Comparison of ENCODE assay signal across 14 mouse cellular contexts in genomic region chr3:30207886-30208285, GRCm38 (mm10).
DNase-seq lines count a peak whose midpoint lies in the region; ATAC-seq and TF ChIP-seq lines count a peak whose summit lies in the region.
"Had no signal": no experiment of that assay in that cellular context is flagged by ENCODE, and none has a peak within 500 bp of the region (broad histone marks: within the 10 kb centered on the region; RNA-seq: fewer than 3 reads in every experiment).

No protein-coding gene starts in this region.

- intact Hi-C loops in left cerebral cortex, postnatal 4 days (cut with DNase I), result no loop called here

- no peak for TF ChIP-seq CTCF in hindbrain, postnatal 0 days (IDR thresholded peaks at IDR 0.05; ENCODE audit: low read depth)

- peak; percentile 19 for DNase-seq in left cerebral cortex, postnatal 4 days
- DNase-seq in left cerebral cortex, adult 18-20 months (ENCODE audit: low spot score in 2 of 2), result no peak
- DNase-seq in embryonic facial prominence, embryonic 14.5 days (ENCODE audit: low spot score), result peak; percentile 29
- peak; percentile 60 for DNase-seq in hindbrain, postnatal 0 days (ENCODE audit: low spot score)
- DNase-seq in left cerebral cortex, adult 11 months (ENCODE audit: low spot score), result no peak
- DNase-seq in gastrocnemius, postnatal 25 days, result no peak
- DNase-seq: cerebellum, adult 11 months; forebrain, postnatal 0 days; layer of hippocampus, postnatal 36 days had no signal

- H3K4me3 ChIP-seq in embryonic facial prominence, embryonic 14.5 days (ENCODE audit: low read depth, low read length), result no peak overlapping the region
- H3K4me3 ChIP-seq in hindbrain, postnatal 0 days (ENCODE audit: low read length), result peak overlapping the region; percentile 14; the same call in 1 of the 2 replicates
- H3K4me3 ChIP-seq in neural tube, embryonic 15.5 days (replicated peaks), result no peak overlapping the region
- H3K4me3 ChIP-seq: embryonic facial prominence, embryonic 12.5 days; liver, embryonic 12.5 days had no signal

- H3K36me3 ChIP-seq in embryonic facial prominence, embryonic 14.5 days (ENCODE audit: control insufficient read depth, insufficient read depth, low read length), result no peaks in the 10 kb centered on the region
- H3K36me3 ChIP-seq in hindbrain, postnatal 0 days (ENCODE audit: insufficient read depth, low read length), result no peaks in the 10 kb centered on the region
- no peaks in the 10 kb centered on the region for H3K36me3 ChIP-seq in neural tube, embryonic 15.5 days
- H3K36me3 ChIP-seq: embryonic facial prominence, embryonic 12.5 days; liver, embryonic 12.5 days had no signal

- H3K9me3 ChIP-seq in embryonic facial prominence, embryonic 14.5 days (ENCODE audit: control insufficient read depth, low read length), result no peaks in the 10 kb centered on the region
- H3K9me3 ChIP-seq in hindbrain, postnatal 0 days (ENCODE audit: low read length), result no peaks in the 10 kb centered on the region
- H3K9me3 ChIP-seq in neural tube, embryonic 15.5 days (replicated peaks), result no peaks in the 10 kb centered on the region
- H3K9me3 ChIP-seq: embryonic facial prominence, embryonic 12.5 days; liver, embryonic 12.5 days had no signal

- H3K27me3 ChIP-seq in embryonic facial prominence, embryonic 14.5 days (replicated peaks; ENCODE audit: control insufficient read depth, insufficient read depth, low read length), result no peaks in the 10 kb centered on the region
- H3K27me3 ChIP-seq in hindbrain, postnatal 0 days (ENCODE audit: insufficient read depth, low read length), result no peaks in the 10 kb centered on the region
- H3K27me3 ChIP-seq in neural tube, embryonic 15.5 days (replicated peaks), result no peaks in the 10 kb centered on the region; the same call in 1 of the 2 replicates
- H3K27me3 ChIP-seq: embryonic facial prominence, embryonic 12.5 days; liver, embryonic 12.5 days had no signal

- ATAC-seq in embryonic facial prominence, embryonic 14.5 days (ENCODE audit: low read depth), result no peak
- peak; percentile 63 for ATAC-seq in hindbrain, postnatal 0 days
- peak; percentile 60; the same call in 1 of the 2 replicates for ATAC-seq in neural tube, embryonic 15.5 days (ENCODE audit: low FRiP score)
- ATAC-seq: liver, embryonic 12.5 days had no signal

- no peak overlapping the region for H3K27ac ChIP-seq in embryonic facial prominence, embryonic 14.5 days (replicated peaks; ENCODE audit: low read depth, low read length)
- peak overlapping the region; percentile 62; the same call in 1 of the 2 replicates for H3K27ac ChIP-seq in hindbrain, postnatal 0 days
- H3K27ac ChIP-seq in neural tube, embryonic 15.5 days (replicated peaks), result peak overlapping the region; percentile 41; the same call in 1 of the 2 replicates
- H3K27ac ChIP-seq: embryonic facial prominence, embryonic 12.5 days; kidney, postnatal 0 days; liver, embryonic 12.5 days; stomach, postnatal 0 days had no signal

- WGBS in embryonic facial prominence, embryonic 14.5 days, result 36% methylated on average over 8 of the region's 8 CpGs
- WGBS in hindbrain, postnatal 0 days, result 16% methylated on average over 8 of the region's 8 CpGs
- WGBS in neural tube, embryonic 15.5 days, result 33% methylated on average over 8 of the region's 8 CpGs

- H3K9ac ChIP-seq in embryonic facial prominence, embryonic 14.5 days (ENCODE audit: low read depth, low read length), result no peak overlapping the region
- H3K9ac ChIP-seq in hindbrain, postnatal 0 days (replicated peaks; ENCODE audit: low read length), result no peak overlapping the region
- H3K9ac ChIP-seq in neural tube, embryonic 15.5 days (replicated peaks), result no peak overlapping the region
- H3K9ac ChIP-seq: embryonic facial prominence, embryonic 12.5 days; forebrain, postnatal 0 days; liver, embryonic 12.5 days had no signal

- H3K4me1 ChIP-seq in embryonic facial prominence, embryonic 14.5 days (ENCODE audit: control insufficient read depth, insufficient read depth, low read length), result no peaks in the 10 kb centered on the region
- no peaks in the 10 kb centered on the region for H3K4me1 ChIP-seq in hindbrain, postnatal 0 days (ENCODE audit: insufficient read depth, low read length)
- H3K4me1 ChIP-seq in neural tube, embryonic 15.5 days, result peaks cover 9% of the 10 kb centered on the region
- H3K4me1 ChIP-seq: liver, embryonic 12.5 days had no signal

- H3K4me2 ChIP-seq in embryonic facial prominence, embryonic 14.5 days (ENCODE audit: low read depth, low read length), result no peak overlapping the region
- peak overlapping the region; percentile 49 for H3K4me2 ChIP-seq in hindbrain, postnatal 0 days (ENCODE audit: low read depth, low read length)
- peak overlapping the region; percentile 27; the same call in 1 of the 2 replicates for H3K4me2 ChIP-seq in neural tube, embryonic 15.5 days
- H3K4me2 ChIP-seq: liver, embryonic 12.5 days had no signal

Comparison
In these comparisons a context has a peak if more than half of its experiments do, and no peak if none do; other contexts are left out.
1. DNase-seq: peak in left cerebral cortex, postnatal 4 days (single experiment), embryonic facial prominence, embryonic 14.5 days (single experiment) and hindbrain, postnatal 0 days (single experiment); none in left cerebral cortex, adult 18-20 months (0 of 2), left cerebral cortex, adult 11 months (single experiment) and gastrocnemius, postnatal 25 days (single experiment).